Mouse (Mus musculus) heart, postnatal 0 days (tissue): ENCODE measurements around the gene Birc7.

Source experiments
- CTCF ChIP-seq: IDR thresholded peaks from 2 replicates; pipeline ENCODE4 v1.5.1; 2016; ENCODE audit warnings: antibody characterized with exemption, control low read depth, low read depth
- EP300 ChIP-seq: IDR thresholded peaks from 2 replicates; pipeline ENCODE4 v1.6.1; 2016; ENCODE audit warnings: antibody characterized with exemption, low read depth

DNA sequence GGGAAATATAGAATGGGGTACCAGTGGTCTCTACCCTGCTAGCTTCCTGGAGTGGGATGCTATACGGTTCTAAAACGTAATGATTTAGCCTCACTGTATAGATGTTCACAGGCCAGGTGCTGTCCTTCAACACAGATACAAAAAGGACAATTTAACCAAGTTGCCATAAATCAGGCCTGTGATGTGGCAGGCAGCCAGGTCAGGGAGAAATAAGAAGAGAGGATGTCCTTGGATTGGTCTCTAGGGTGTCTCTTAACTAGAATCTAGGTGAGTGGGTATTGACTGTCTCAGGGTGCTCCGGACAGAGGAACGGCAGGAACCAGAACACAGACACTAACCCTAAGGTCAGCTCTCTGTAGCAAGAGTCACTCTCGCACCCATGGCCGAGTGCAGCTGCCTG is 6.1 kb upstream of the Birc7 start:
- no peak for TF ChIP-seq CTCF
- no peak for TF ChIP-seq EP300
